Mouse (Mus musculus): Measurements from ENCODE around the gene Parp9. TPM values are rescaled to one million over a fixed set of nuclear protein-coding genes. Genes with fewer than 3 reads are reported as not detected.

Parp9 gene
- polyA plus RNA-seq, 1 experiment, result 14.8 TPM

- no peak for TF ChIP-seq POLR2A (IDR thresholded peaks at IDR 0.05; ENCODE audit: control insufficient read depth, extremely low read depth, insufficient read depth, low read length, poor library complexity)
- TF ChIP-seq CTCF (IDR thresholded peaks at IDR 0.05; ENCODE audit: borderline replicate concordance, control insufficient read depth, extremely low read depth, insufficient read depth, low read length, poor library complexity), result no peak
- H3K36me3 ChIP-seq (ENCODE audit: control insufficient read depth, insufficient read depth, low read length), result peaks cover 30% of the 10 kb centered on the region
- no peaks in the 10 kb centered on the region for H3K27me3 ChIP-seq (ENCODE audit: control insufficient read depth, insufficient read depth, low read length)
- H3K27ac ChIP-seq (ENCODE audit: control insufficient read depth, insufficient read depth, low read length), result no peak overlapping the region
- 100% methylated on average over 1 of the region's 1 CpGs for WGBS
- H3K4me1 ChIP-seq (replicated peaks; ENCODE audit: control insufficient read depth, insufficient read depth, low read length), result no peaks in the 10 kb centered on the region
- no peak for DNase-seq
- no peak overlapping the region for H3K4me3 ChIP-seq (ENCODE audit: control insufficient read depth, insufficient read depth, low read length)
Observed at GRCm38 (mm10) chr16:36016335-36016734, 78.1 kb downstream of the Parp9 start.

Other genes with a start within 250 kb of the Parp9 start
- gene Dirc2, start 169.1 kb upstream of the Parp9 start, polyA plus RNA-seq (2012; rRNA removed), result 39.6 and 43.2 TPM in 2 replicates
- 12.9 and 16.0 TPM in 2 replicates for gene Hspbap1, start 168.1 kb upstream of the Parp9 start, polyA plus RNA-seq (2012; rRNA removed)
- gene Parp14, start 66.9 kb upstream of the Parp9 start, polyA plus RNA-seq (2012; rRNA removed), result 9.3 and 10.5 TPM in 2 replicates
- gene Dtx3l, start 681 bp downstream of the Parp9 start, polyA plus RNA-seq (2012; rRNA removed), result 20.6 and 20.9 TPM in 2 replicates
- gene Kpna1, start 40.3 kb downstream of the Parp9 start, polyA plus RNA-seq (2012; rRNA removed), result 9.4 and 10.3 TPM in 2 replicates
- gene Wdr5b, start 102.7 kb downstream of the Parp9 start, polyA plus RNA-seq (2012; rRNA removed), result 3.2 and 3.6 TPM in 2 replicates
- gene Fam162a, start 133.1 kb downstream of the Parp9 start, polyA plus RNA-seq (2012; rRNA removed), result 25.3 and 34.7 TPM in 2 replicates
- gene Ccdc58, start 133.2 kb downstream of the Parp9 start, polyA plus RNA-seq (2012; rRNA removed), result 7.2 and 7.6 TPM in 2 replicates
- not detected in 2 replicates for gene Csta1, start 192.8 kb downstream of the Parp9 start, polyA plus RNA-seq (2012; rRNA removed)
- gene Stfa2l1, start 218.3 kb downstream of the Parp9 start, polyA plus RNA-seq (2012; rRNA removed), result not detected in 2 replicates
- not detected in 2 replicates for gene Gm5483, start 245.7 kb downstream of the Parp9 start, polyA plus RNA-seq (2012; rRNA removed)